Mouse (Mus musculus) lung, embryonic 14.5 days (tissue): ENCODE results near the gene Cnmd. TPM values are rescaled to one million over a fixed set of nuclear protein-coding genes. Genes with fewer than 3 reads are reported as not detected.

Experiments
- ATAC-seq: fragments of 200-750 bp; cut with Nextera tagmentation; 2 replicates; pipeline ENCODE4 v1.8.0; 2017; ENCODE audit warnings: mild to moderate bottlenecking, moderate TSS enrichment, moderate library complexity; ENCODE audit not compliant: insufficient read depth
- DNase-seq: peaks from one replicate; pipeline ENCODE4 v3.0.0-alpha.2; 2015
- H3K27ac ChIP-seq: fragments of 300-500 bp; sonication (generic); 2 replicates; pipeline ENCODE4 v1.5.1; 2014; ENCODE audit warnings: low read depth, mild to moderate bottlenecking, moderate library complexity
- H3K27me3 ChIP-seq: fragments of 300-500 bp; sonication (generic); 2 replicates; pipeline ENCODE4 v1.6.1; 2014; ENCODE audit warnings: low read length, control low read depth; ENCODE audit not compliant: insufficient read depth
- H3K36me3 ChIP-seq: fragments of 300-500 bp; sonication (generic); 2 replicates; pipeline ENCODE4 v1.6.1; 2014; ENCODE audit warnings: control low read depth; ENCODE audit not compliant: insufficient read depth
- H3K4me1 ChIP-seq: fragments of 300-500 bp; sonication (generic); 2 replicates; pipeline ENCODE4 v1.6.1; 2014; ENCODE audit warnings: antibody characterized with exemption, control low read depth; ENCODE audit not compliant: insufficient read depth
- H3K4me2 ChIP-seq: fragments of 300-500 bp; sonication (generic); 2 replicates; pipeline ENCODE4 v1.6.1; 2014; ENCODE audit warnings: mild to moderate bottlenecking
- H3K4me3 ChIP-seq: fragments of 300-500 bp; sonication (generic); 2 replicates; pipeline ENCODE4 v1.5.1; 2014; ENCODE audit warnings: low read depth, low read length
- H3K9ac ChIP-seq: fragments of 300-500 bp; sonication (generic); 2 replicates; pipeline ENCODE4 v1.6.1; 2014
- H3K9me3 ChIP-seq: fragments of 300-500 bp; sonication (generic); 2 replicates; pipeline ENCODE4 v1.6.1; 2016; ENCODE audit warnings: low read depth, low read length, control low read depth
- CTCF ChIP-seq: IDR thresholded peaks from 2 replicates; pipeline ENCODE4 v1.5.1; 2016; ENCODE audit warnings: antibody characterized with exemption, low read depth
- WGBS: fragments of 180-500 bp; shearing (Covaris S2); extraction: QIAGEN DNeasy Blood & Tissue Kit; methylation state at CpG from one replicate; pipeline ENCODE4 v1.1.7; 2014; 5-methylcytosine and 5-hydroxymethylcytosine counted together
- polyA plus RNA-seq: library from polyadenylated mRNA; unstranded; fragments of >200 nt; fragmentation: Nextera tagmentation; extraction: Ambion mirVana; gene quantifications from 2 replicates; pipeline ENCODE4 v1.2.1, GENCODE M21; 2014

Cnmd gene
- polyA plus RNA-seq, 1 experiment from 2014 or later = 13.4 TPM

- Histone ChIP-seq H3K4me2 (no peak overlapping the region), H3K27ac (no peak overlapping the region), H3K9ac (no peak overlapping the region), H3K4me3 (no peak overlapping the region), H3K27me3 (peaks cover 5% of the 10 kb centered on the region; the same call in 1 of the 2 replicates), H3K36me3 (no peaks in the 10 kb centered on the region), H3K9me3 (no peaks in the 10 kb centered on the region), H3K4me1 (no peaks in the 10 kb centered on the region)
- 77% methylated on average over 9 of the region's 9 CpGs for WGBS
- TF ChIP-seq CTCF = no peak
- ATAC-seq (no peak), DNase-seq (no peak)
Observed at GRCm38 (mm10) chr14:79642063-79642462, 19.9 kb downstream of the Cnmd start.

- ATAC-seq = no peak
- TF ChIP-seq CTCF = no peak
- 67% methylated on average over 4 of the region's 4 CpGs for WGBS
Observed at GRCm38 (mm10) chr14:79636814-79637213, 25.2 kb downstream of the Cnmd start.

GRCm38 (mm10) chr14:79633196-79633595 is 28.8 kb downstream of the Cnmd start:
- 93% methylated on average over 2 of the region's 2 CpGs for WGBS
- Histone ChIP-seq H3K4me2 (no peak overlapping the region), H3K4me3 (no peak overlapping the region), H3K27ac (no peak overlapping the region), H3K27me3 (no peaks in the 10 kb centered on the region), H3K9me3 (no peaks in the 10 kb centered on the region), H3K4me1 (no peaks in the 10 kb centered on the region), H3K36me3 (peaks cover 27% of the 10 kb centered on the region), H3K9ac (no peak overlapping the region)
- TF ChIP-seq CTCF = no peak
- ATAC-seq (no peak), DNase-seq (no peak)

More at GRCm38 (mm10) chr14:79636814-79637213, 25.2 kb downstream of the Cnmd start:
- no peak overlapping the region for H3K4me3 ChIP-seq
- H3K9me3 ChIP-seq = no peaks in the 10 kb centered on the region
- no peak overlapping the region for H3K4me2 ChIP-seq
- no peaks in the 10 kb centered on the region for H3K27me3 ChIP-seq
- DNase-seq = peak; percentile 24
- no peak overlapping the region for H3K27ac ChIP-seq
- H3K9ac ChIP-seq = no peak overlapping the region
- H3K36me3 ChIP-seq = peaks cover 2% of the 10 kb centered on the region; the same call in 1 of the 2 replicates
- H3K4me1 ChIP-seq = no peaks in the 10 kb centered on the region

- H3K4me1 ChIP-seq = no peaks in the 10 kb centered on the region
- H3K4me3 ChIP-seq = no peak overlapping the region
- 80% methylated on average over 6 of the region's 6 CpGs for WGBS
- no peak overlapping the region for H3K9ac ChIP-seq
- ATAC-seq (no peak), DNase-seq (peak; percentile 6)
- H3K9me3 ChIP-seq = no peaks in the 10 kb centered on the region
- no peak overlapping the region for H3K4me2 ChIP-seq
- no peak for TF ChIP-seq CTCF
- peaks cover 31% of the 10 kb centered on the region for H3K36me3 ChIP-seq
- H3K27me3 ChIP-seq = no peaks in the 10 kb centered on the region
- H3K27ac ChIP-seq = no peak overlapping the region
Observed at GRCm38 (mm10) chr14:79632330-79632729, 29.6 kb downstream of the Cnmd start.

- peaks cover 72% of the 10 kb centered on the region for H3K36me3 ChIP-seq
- no peak overlapping the region for H3K4me3 ChIP-seq
- no peak overlapping the region for H3K27ac ChIP-seq
- H3K4me2 ChIP-seq = no peak overlapping the region
- ATAC-seq (no peak), DNase-seq (no peak)
- TF ChIP-seq CTCF = no peak
- H3K9ac ChIP-seq = no peak overlapping the region
- no peaks in the 10 kb centered on the region for H3K27me3 ChIP-seq
- H3K4me1 ChIP-seq = no peaks in the 10 kb centered on the region
- WGBS = 38% methylated on average over 3 of the region's 3 CpGs
- H3K9me3 ChIP-seq = no peaks in the 10 kb centered on the region
Observed at GRCm38 (mm10) chr14:79621143-79621542, 40.8 kb downstream of the Cnmd start.

- H3K9me3 ChIP-seq = no peaks in the 10 kb centered on the region
- H3K36me3 ChIP-seq = peaks cover 68% of the 10 kb centered on the region
- no peak overlapping the region for H3K27ac ChIP-seq
- H3K4me2 ChIP-seq = no peak overlapping the region
- DNase-seq (no peak), ATAC-seq (no peak)
- H3K4me3 ChIP-seq = no peak overlapping the region
- H3K9ac ChIP-seq = no peak overlapping the region
- TF ChIP-seq CTCF = no peak
- H3K4me1 ChIP-seq = no peaks in the 10 kb centered on the region
- 92% methylated on average over 7 of the region's 7 CpGs for WGBS
- no peaks in the 10 kb centered on the region for H3K27me3 ChIP-seq
Observed at GRCm38 (mm10) chr14:79619802-79620201, 42.2 kb downstream of the Cnmd start.

GRCm38 (mm10) chr14:79617121-79617828 is 44.7 kb downstream of the Cnmd start:
- whole genome bisulfite sequencing = 83% methylated on average over 8 of the region's 8 CpGs
- no peak overlapping the region for H3K4me2 ChIP-seq
- no peak overlapping the region for H3K4me3 ChIP-seq
- no peak overlapping the region for H3K9ac ChIP-seq
- no peaks in the 10 kb centered on the region for H3K27me3 ChIP-seq
- DNase-seq = peak; percentile 66
- no peak for ATAC-seq
- H3K9me3 ChIP-seq = no peaks in the 10 kb centered on the region
- peaks cover 77% of the 10 kb centered on the region for H3K36me3 ChIP-seq
- H3K27ac ChIP-seq = no peak overlapping the region
- no peaks in the 10 kb centered on the region for H3K4me1 ChIP-seq
- TF ChIP-seq CTCF = peak; percentile 62
